Mouse (Mus musculus) bone marrow, adult 2 months (tissue): ENCODE measurements around the gene Cnst. TPM values are rescaled to one million over a fixed set of nuclear protein-coding genes. Genes with fewer than 3 reads are reported as not detected.

Source experiments
- H3K27ac ChIP-seq: fragments of 200-500 bp; 2 replicates; pipeline ENCODE4 v1.5.1; 2012; ENCODE audit warnings: low read depth, mild to moderate bottlenecking, control low read depth, inconsistent platforms, low read length; ENCODE audit not compliant: control insufficient read depth, poor library complexity, insufficient read depth
- H3K4me1 ChIP-seq: fragments of 200-500 bp; 2 replicates; pipeline ENCODE4 v1.6.1; 2011; ENCODE audit warnings: low read length; ENCODE audit not compliant: control insufficient read depth, insufficient read depth
- H3K4me3 ChIP-seq: fragments of 200-500 bp; replicated peaks from 2 replicates; pipeline ENCODE3; 2011; ENCODE audit warnings: mild to moderate bottlenecking, low read depth, low read length, control low read depth; ENCODE audit not compliant: control insufficient read depth
- CTCF ChIP-seq: fragments of 200-500 bp; IDR thresholded peaks from 2 replicates; pipeline ENCODE4 v1.5.1; 2011; ENCODE audit warnings: low read length, control low read depth; ENCODE audit not compliant: control insufficient read depth, insufficient read depth
- POLR2A ChIP-seq: fragments of 200-500 bp; IDR thresholded peaks from 2 replicates; pipeline ENCODE4 v1.6.1; 2011; ENCODE audit warnings: low read depth, mild to moderate bottlenecking, control low read depth, low read length, borderline replicate concordance; ENCODE audit not compliant: control insufficient read depth
- WGBS: fragments of 180-500 bp; shearing (Covaris S2); methylation state at CpG from one replicate; pipeline ENCODE4 v1.1.7; 2018; 5-methylcytosine and 5-hydroxymethylcytosine counted together
- polyA plus RNA-seq: library from polyadenylated mRNA; stranded (reverse); fragments of >200 nt; gene quantifications from 2 replicates; pipeline ENCODE4 v1.2.4, GENCODE M21; 2011; ENCODE audit warnings: low replicate concordance; ENCODE audit not compliant: missing spikeins, insufficient read depth, insufficient read length

Cnst gene
- polyA plus RNA-seq, 1 experiment = 25.1 TPM

- TF ChIP-seq POLR2A (no peak), CTCF (no peak)
- 57% methylated on average over 6 of the region's 6 CpGs for WGBS
- Histone ChIP-seq H3K4me1 (peaks cover 1% of the 10 kb centered on the region; the same call in 1 of the 2 replicates), H3K27ac (no peak overlapping the region), H3K4me3 (no peak overlapping the region)
Measured at GRCm38 (mm10) chr1:179560845-179561430, 14.8 kb downstream of the Cnst start.

DNA sequence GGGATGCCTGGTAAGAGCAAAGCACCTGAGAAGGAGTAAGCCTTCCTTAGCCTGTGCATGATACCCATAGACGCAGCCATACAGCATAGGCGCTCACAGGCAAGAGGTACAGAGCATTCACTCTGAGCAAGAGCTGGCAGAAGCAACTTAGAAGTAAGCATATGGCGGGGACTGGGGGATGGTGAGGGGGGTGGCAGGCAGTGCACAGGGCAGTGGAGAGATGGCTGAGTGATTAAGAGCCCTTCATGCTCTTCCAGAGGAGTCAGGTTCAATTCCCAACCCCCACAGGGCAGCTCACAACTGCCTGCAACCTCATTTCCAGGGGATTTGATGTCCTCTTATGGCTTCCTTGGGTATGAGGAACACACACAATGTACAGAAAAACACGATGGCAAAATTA, 17.0 kb downstream of the Cnst start:
- peaks cover 1% of the 10 kb centered on the region; the same call in 1 of the 2 replicates for H3K4me1 ChIP-seq
- no peak overlapping the region for H3K27ac ChIP-seq
- WGBS = 81% methylated on average over 4 of the region's 4 CpGs
- no peak overlapping the region for H3K4me3 ChIP-seq
- TF ChIP-seq POLR2A (no peak), CTCF (no peak)

GRCm38 (mm10) chr1:179563926-179564325, 17.8 kb downstream of the Cnst start:
- WGBS = 88% methylated on average over 5 of the region's 5 CpGs
- Histone ChIP-seq H3K4me1 (peaks cover 1% of the 10 kb centered on the region; the same call in 1 of the 2 replicates), H3K4me3 (no peak overlapping the region), H3K27ac (no peak overlapping the region)
- no peak for TF ChIP-seq POLR2A
- no peak for TF ChIP-seq CTCF

DNA sequence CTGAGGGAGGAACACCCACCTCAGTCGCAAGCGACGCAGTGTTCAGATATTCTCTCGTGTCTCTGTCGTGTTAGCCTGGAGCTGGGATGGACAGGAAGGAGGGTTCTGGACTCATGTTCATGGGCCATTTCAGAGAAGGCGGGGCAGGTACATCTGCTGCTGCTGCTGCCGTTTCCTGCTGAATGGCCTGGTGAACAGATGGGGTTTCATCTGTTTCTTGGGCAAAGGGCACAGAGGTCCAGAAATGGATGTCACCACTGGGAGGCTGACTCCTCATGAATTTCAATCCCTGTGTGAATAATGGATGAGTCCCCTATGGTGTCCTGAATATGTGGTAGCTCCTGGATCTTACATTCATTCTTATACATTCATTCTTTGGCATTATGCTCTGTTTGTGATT, 21.4 kb downstream of the Cnst start:
- Histone ChIP-seq H3K4me3 (no peak overlapping the region), H3K4me1 (no peaks in the 10 kb centered on the region), H3K27ac (no peak overlapping the region)
- WGBS = 86% methylated on average over 7 of the region's 7 CpGs
- no peak for TF ChIP-seq POLR2A
- no peak for TF ChIP-seq CTCF

DNA sequence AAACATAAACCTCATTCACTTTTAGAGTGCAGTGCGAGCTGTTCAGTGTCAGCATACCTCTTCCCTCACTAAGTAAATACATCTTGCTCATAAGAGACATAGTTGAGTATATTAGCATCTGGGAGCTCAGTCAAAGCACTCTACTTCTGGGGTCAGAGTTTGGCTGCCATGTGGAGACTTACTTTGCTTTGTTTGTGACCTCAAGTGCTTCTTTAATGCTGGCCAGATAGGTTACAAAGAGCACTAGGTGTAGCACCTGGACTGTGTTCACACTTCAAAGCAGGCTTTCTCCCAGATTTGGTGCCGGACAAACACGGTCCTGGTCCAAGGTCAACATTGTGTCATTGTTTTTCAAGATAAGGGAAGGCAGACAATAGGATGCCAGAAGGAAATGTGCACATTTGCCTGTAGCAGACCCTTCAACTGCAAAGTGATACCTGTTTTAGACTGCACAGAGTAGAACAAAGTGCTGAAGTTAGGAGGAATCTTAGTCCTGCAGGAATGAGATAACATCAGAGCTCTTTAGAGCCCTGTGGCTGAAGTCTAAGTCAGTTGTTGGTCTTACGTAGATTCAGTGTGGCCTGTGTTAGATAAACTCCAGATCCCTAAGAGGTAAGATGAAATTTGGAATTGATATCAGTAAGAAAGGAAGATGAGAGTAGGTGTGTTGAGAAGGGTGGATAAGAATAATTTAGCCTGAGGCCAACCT, 22.7 kb downstream of the Cnst start:
- H3K27ac ChIP-seq = no peak overlapping the region
- TF ChIP-seq POLR2A (no peak), CTCF (no peak)
- H3K4me3 ChIP-seq = no peak overlapping the region
- H3K4me1 ChIP-seq = peaks cover 1% of the 10 kb centered on the region; the same call in 1 of the 2 replicates
- 67% methylated on average over 4 of the region's 4 CpGs for WGBS

DNA sequence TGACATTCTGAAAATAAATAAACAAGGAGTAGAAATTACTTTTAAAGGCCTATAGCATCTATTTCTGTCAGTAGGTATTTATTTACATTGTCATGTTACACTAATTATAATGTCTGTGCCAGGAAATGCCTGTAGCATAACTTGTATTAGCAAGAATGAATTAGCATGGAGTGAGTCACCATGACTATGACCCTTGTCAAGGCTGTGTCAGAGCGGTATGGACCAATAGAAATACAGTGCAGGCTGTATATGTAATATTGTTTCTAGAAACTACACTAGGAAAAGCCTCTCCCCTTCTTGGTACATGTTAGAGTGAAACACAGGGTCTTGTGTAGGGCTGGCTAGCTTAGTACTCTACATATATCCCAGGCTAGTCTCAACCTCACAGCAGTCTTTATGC, 24.3 kb downstream of the Cnst start:
- Histone ChIP-seq H3K4me3 (no peak overlapping the region), H3K27ac (no peak overlapping the region), H3K4me1 (peaks cover 1% of the 10 kb centered on the region; the same call in 1 of the 2 replicates)
- TF ChIP-seq POLR2A (no peak), CTCF (no peak)
- WGBS = 95% methylated on average over 1 of the region's 1 CpGs

- no peak overlapping the region; the same call in 1 of the 2 replicates for H3K27ac ChIP-seq
- no peak for TF ChIP-seq CTCF
- no peak for TF ChIP-seq POLR2A
- H3K4me1 ChIP-seq = peaks cover 1% of the 10 kb centered on the region; the same call in 1 of the 2 replicates
- no peak overlapping the region for H3K4me3 ChIP-seq
- WGBS = 74% methylated on average over 4 of the region's 4 CpGs
Measured at GRCm38 (mm10) chr1:179571686-179572085, 25.5 kb downstream of the Cnst start.

- TF ChIP-seq POLR2A (no peak), CTCF (no peak)
- 70% methylated on average over 6 of the region's 6 CpGs for WGBS
- Histone ChIP-seq H3K4me3 (no peak overlapping the region), H3K4me1 (peaks cover 1% of the 10 kb centered on the region), H3K27ac (no peak overlapping the region)
Measured at GRCm38 (mm10) chr1:179573650-179574206, 27.6 kb downstream of the Cnst start.

- TF ChIP-seq CTCF (no peak), POLR2A (no peak)
- 46% methylated on average over 6 of the region's 6 CpGs for WGBS
- H3K27ac ChIP-seq = no peak overlapping the region
- H3K4me3 ChIP-seq = no peak overlapping the region
- no peaks in the 10 kb centered on the region; the same call in none of the 2 replicates for H3K4me1 ChIP-seq
Measured at GRCm38 (mm10) chr1:179578625-179579024, 32.5 kb downstream of the Cnst start.
